Mouse (Mus musculus): Measurements from ENCODE around the gene Panx1. TPM values are rescaled to one million over a fixed set of nuclear protein-coding genes. Genes with fewer than 3 reads are reported as not detected.

Panx1 gene
- polyA plus RNA-seq, 1 experiment from 2014 or later = 165 TPM

DNA sequence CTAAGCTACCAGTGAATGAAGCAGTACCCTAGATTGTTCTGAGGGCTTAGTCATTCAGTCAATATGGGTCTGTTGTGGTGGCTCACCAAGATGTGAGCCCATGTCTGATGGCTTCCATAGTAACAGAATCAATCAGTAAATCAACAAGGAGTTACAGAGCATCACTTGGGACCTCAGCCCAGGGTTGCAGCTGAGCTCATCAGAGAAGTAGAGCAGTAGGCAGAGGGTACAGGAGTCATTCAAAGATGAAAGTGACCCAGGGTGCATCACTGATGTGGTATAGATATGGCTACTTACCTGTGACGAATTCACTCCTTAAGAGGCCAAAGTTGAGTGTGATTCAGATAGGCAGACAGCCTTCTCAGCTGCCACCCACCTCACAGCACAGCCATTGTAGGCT, 49.8 kb downstream of the Panx1 start:
- H3K36me3 ChIP-seq (ENCODE audit: control insufficient read depth, insufficient read depth, low read length) = no peaks in the 10 kb centered on the region
- H3K4me3 ChIP-seq (ENCODE audit: low read depth, low read length) = no peak overlapping the region
- no peak overlapping the region for H3K27ac ChIP-seq (ENCODE audit: low read length)
- WGBS = 90% methylated on average over 1 of the region's 1 CpGs
- no peaks in the 10 kb centered on the region for H3K4me1 ChIP-seq (ENCODE audit: control insufficient read depth, insufficient read depth, low read length)
- no peaks in the 10 kb centered on the region for H3K27me3 ChIP-seq (ENCODE audit: control insufficient read depth, insufficient read depth, low read depth, low read length)
- H3K9me3 ChIP-seq (replicated peaks; ENCODE audit: control insufficient read depth, low read length, poor library complexity, severe bottlenecking) = no peaks in the 10 kb centered on the region
- no peak for ATAC-seq
- H3K9ac ChIP-seq (ENCODE audit: low read depth, low read length) = no peak overlapping the region
- no peak overlapping the region for H3K4me2 ChIP-seq (ENCODE audit: low read length)

DNA sequence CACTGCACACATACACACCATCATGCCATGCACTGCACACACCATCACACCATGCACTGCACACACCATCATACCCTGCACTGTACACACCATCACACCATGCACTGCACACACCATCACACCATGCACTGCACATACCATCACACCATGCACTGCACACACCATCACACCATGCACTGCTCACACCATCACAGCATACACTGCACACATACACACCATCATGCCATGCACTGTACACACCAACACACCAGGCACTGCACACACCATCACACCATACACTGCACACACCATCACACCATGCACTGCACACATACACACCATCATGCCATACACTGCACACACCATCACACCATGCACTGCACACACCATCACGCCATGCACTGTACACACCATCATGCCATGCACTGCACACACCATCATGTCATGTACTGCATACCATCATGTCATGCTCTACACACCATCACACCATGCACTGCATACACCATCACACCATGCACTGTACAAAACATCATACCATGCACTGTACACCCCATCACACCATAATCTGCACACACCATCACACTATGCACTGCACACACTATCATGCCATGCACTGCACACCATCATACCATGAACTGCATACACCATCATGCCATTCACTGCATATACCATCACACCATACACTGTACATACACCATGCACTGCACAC, 56.5 kb downstream of the Panx1 start:
- 93% methylated on average over 1 of the region's 1 CpGs for WGBS
- Histone ChIP-seq H3K27ac (ENCODE audit: low read length) (no peak overlapping the region), H3K9me3 (replicated peaks; ENCODE audit: control insufficient read depth, low read length, poor library complexity, severe bottlenecking) (no peaks in the 10 kb centered on the region), H3K9ac (ENCODE audit: low read depth, low read length) (no peak overlapping the region), H3K36me3 (ENCODE audit: control insufficient read depth, insufficient read depth, low read length) (no peaks in the 10 kb centered on the region), H3K4me2 (ENCODE audit: low read length) (no peak overlapping the region), H3K4me3 (ENCODE audit: low read depth, low read length) (no peak overlapping the region), H3K27me3 (ENCODE audit: control insufficient read depth, insufficient read depth, low read depth, low read length) (no peaks in the 10 kb centered on the region), H3K4me1 (ENCODE audit: control insufficient read depth, insufficient read depth, low read length) (no peaks in the 10 kb centered on the region)
- peak; percentile 36; the same call in 1 of the 2 replicates for ATAC-seq

DNA sequence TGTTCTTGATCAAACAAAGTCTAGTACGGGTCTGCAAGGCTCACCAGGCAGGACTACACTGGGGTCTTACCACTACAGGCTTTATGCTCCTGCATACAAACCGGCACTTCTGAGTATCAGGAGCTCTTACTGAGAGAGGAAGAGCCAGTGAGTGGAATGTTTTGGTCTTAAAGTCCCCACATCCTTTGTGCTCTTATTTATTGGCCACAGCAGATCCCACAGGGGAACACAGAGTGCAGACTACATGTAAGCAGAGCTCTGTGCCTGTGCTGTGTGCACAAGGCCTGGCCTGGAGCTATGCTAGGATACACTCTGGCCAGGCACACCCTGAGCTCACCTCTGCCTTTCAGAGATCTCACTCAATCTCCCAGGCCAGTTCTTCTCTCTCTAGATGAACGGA, 62.1 kb downstream of the Panx1 start:
- no peak overlapping the region for H3K4me3 ChIP-seq (ENCODE audit: low read depth, low read length)
- no peaks in the 10 kb centered on the region for H3K36me3 ChIP-seq (ENCODE audit: control insufficient read depth, insufficient read depth, low read length)
- no peaks in the 10 kb centered on the region for H3K27me3 ChIP-seq (ENCODE audit: control insufficient read depth, insufficient read depth, low read depth, low read length)
- H3K9ac ChIP-seq (ENCODE audit: low read depth, low read length) = no peak overlapping the region
- no peaks in the 10 kb centered on the region for H3K9me3 ChIP-seq (replicated peaks; ENCODE audit: control insufficient read depth, low read length, poor library complexity, severe bottlenecking)
- no peak for ATAC-seq
- H3K4me1 ChIP-seq (ENCODE audit: control insufficient read depth, insufficient read depth, low read length) = no peaks in the 10 kb centered on the region
- H3K27ac ChIP-seq (ENCODE audit: low read length) = no peak overlapping the region
- WGBS = 69% methylated on average over 3 of the region's 3 CpGs
- H3K4me2 ChIP-seq (ENCODE audit: low read length) = no peak overlapping the region

DNA sequence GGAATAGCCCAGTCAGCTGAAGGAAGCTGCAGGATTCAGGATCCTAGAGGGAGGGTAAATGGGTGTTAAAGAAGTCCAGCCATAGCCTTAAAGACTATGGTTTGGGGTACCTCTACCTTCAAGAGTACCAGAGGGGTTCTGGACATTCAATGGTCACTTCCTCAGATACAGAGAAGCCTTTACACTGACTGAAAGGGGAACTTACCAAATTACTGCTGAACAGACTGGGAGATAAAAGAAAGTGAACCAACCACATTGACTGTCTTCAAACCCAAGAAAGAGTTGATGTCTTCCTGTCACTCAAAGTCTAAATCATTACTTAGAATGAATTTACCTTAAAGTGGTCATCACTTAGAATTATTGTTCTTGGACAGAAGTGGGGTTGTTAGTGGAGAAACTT, 62.6 kb downstream of the Panx1 start:
- Histone ChIP-seq H3K9ac (ENCODE audit: low read depth, low read length) (no peak overlapping the region), H3K9me3 (replicated peaks; ENCODE audit: control insufficient read depth, low read length, poor library complexity, severe bottlenecking) (no peaks in the 10 kb centered on the region), H3K27ac (ENCODE audit: low read length) (no peak overlapping the region), H3K27me3 (ENCODE audit: control insufficient read depth, insufficient read depth, low read depth, low read length) (no peaks in the 10 kb centered on the region), H3K4me3 (ENCODE audit: low read depth, low read length) (no peak overlapping the region), H3K36me3 (ENCODE audit: control insufficient read depth, insufficient read depth, low read length) (no peaks in the 10 kb centered on the region), H3K4me2 (ENCODE audit: low read length) (no peak overlapping the region), H3K4me1 (ENCODE audit: control insufficient read depth, insufficient read depth, low read length) (no peaks in the 10 kb centered on the region)
- no peak for ATAC-seq

DNA sequence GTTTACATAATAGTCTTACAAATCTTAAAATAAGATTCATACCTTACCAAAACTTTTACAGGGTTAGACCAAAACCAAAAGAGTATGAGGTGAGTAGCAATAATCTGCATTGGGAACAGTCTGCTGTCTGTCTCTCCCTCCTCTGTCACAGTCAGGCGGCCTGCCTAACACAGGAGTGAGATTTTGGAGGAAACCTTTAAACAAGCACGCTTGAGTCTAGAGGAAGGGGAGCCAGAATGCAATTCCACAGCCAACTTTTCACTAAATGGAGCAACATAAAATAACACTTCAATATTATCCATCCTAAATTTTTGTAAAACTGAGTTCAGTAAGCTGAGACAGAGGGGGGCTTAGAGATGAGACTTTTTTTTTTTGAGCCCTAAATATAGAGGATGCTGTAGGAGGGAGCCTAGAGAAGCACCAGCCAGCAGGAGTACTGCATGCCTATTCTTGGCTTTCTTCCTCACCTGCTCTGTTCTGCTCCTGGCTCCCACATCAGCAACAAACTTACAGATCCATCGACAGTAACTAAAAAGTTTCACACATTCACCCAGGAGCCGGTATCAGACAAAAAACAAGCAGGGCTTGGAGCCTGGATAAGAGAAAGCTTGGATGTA, 63.6 kb downstream of the Panx1 start:
- no peak for ATAC-seq
- Histone ChIP-seq H3K27me3 (ENCODE audit: control insufficient read depth, insufficient read depth, low read depth, low read length) (no peaks in the 10 kb centered on the region), H3K36me3 (ENCODE audit: control insufficient read depth, insufficient read depth, low read length) (no peaks in the 10 kb centered on the region), H3K4me2 (ENCODE audit: low read length) (no peak overlapping the region), H3K27ac (ENCODE audit: low read length) (no peak overlapping the region), H3K4me1 (ENCODE audit: control insufficient read depth, insufficient read depth, low read length) (no peaks in the 10 kb centered on the region), H3K9me3 (replicated peaks; ENCODE audit: control insufficient read depth, low read length, poor library complexity, severe bottlenecking) (no peaks in the 10 kb centered on the region), H3K4me3 (ENCODE audit: low read depth, low read length) (no peak overlapping the region), H3K9ac (ENCODE audit: low read depth, low read length) (no peak overlapping the region)
- WGBS = 87% methylated on average over 4 of the region's 4 CpGs

DNA sequence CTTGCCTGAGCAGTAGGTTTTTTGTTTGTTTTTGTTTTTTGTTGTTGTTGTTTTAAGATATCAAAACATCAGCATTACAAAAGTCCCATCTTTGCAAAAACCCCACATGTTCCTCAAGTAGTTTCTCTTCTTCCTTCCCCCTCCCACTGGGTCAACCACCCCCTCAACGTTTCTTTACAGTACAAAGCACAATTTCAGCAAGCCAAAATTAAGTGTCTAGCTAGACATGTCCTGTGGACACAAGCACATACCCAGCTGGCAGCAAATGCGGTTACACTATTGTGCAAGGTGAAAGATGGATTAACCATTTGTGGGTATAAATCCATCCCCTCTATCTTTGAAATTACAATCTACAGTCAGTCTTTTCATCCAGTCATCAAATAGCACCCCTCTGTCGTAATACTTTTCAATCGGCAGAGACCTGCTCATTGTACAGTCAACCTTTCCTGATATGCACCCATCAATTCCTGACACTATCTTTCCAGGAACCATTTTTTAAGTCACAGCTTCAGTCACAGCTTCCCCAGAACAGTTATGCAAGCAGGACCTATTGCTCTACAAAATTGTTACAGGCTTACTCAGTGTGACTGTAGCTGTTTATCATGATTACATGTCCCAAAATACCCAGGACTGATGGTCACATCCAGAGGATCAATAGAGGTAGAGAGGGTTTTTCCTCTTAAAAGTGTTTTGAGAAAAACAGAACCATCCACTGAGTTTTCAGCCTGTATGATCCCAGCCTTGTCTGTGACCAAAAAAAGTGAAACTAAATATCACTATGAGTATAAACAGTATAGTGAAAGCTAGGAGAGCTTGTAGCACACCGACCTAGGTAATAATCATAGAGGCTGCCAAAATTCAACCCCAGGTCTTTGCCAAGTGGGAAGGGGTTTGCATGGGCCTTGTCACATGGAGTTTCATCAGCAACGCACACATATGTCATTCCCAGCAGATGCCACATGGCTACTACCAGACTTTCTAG, 70.7 kb downstream of the Panx1 start:
- Histone ChIP-seq H3K27me3 (ENCODE audit: control insufficient read depth, insufficient read depth, low read depth, low read length) (no peaks in the 10 kb centered on the region), H3K4me2 (ENCODE audit: low read length) (no peak overlapping the region), H3K36me3 (ENCODE audit: control insufficient read depth, insufficient read depth, low read length) (no peaks in the 10 kb centered on the region), H3K4me1 (ENCODE audit: control insufficient read depth, insufficient read depth, low read length) (no peaks in the 10 kb centered on the region), H3K27ac (ENCODE audit: low read length) (no peak overlapping the region), H3K4me3 (ENCODE audit: low read depth, low read length) (no peak overlapping the region), H3K9ac (ENCODE audit: low read depth, low read length) (no peak overlapping the region), H3K9me3 (replicated peaks; ENCODE audit: control insufficient read depth, low read length, poor library complexity, severe bottlenecking) (no peaks in the 10 kb centered on the region)
- WGBS = 78% methylated on average over 6 of the region's 6 CpGs
- no peak for ATAC-seq

DNA sequence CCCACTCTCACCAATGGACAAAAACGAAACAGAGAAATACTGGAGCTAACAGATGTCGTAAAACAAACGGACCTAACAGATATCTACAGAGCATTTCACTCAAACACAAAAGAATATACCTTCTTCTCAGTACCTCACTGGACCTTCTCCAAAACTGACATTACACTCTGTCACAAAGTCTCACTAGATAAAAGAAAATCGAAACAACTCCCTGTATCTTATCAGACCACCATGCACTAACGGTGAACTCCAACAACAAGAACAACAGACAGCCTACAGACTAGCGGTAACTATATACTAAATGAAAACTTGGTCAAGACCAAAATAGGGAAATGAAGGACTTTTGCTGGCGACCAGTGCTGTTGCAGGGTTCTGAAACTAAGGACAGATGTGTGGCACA, 71.5 kb downstream of the Panx1 start:
- Histone ChIP-seq H3K9me3 (replicated peaks; ENCODE audit: control insufficient read depth, low read length, poor library complexity, severe bottlenecking) (no peaks in the 10 kb centered on the region), H3K27ac (ENCODE audit: low read length) (no peak overlapping the region), H3K4me1 (ENCODE audit: control insufficient read depth, insufficient read depth, low read length) (no peaks in the 10 kb centered on the region), H3K9ac (ENCODE audit: low read depth, low read length) (no peak overlapping the region), H3K27me3 (ENCODE audit: control insufficient read depth, insufficient read depth, low read depth, low read length) (no peaks in the 10 kb centered on the region), H3K36me3 (ENCODE audit: control insufficient read depth, insufficient read depth, low read length) (no peaks in the 10 kb centered on the region), H3K4me2 (ENCODE audit: low read length) (no peak overlapping the region), H3K4me3 (ENCODE audit: low read depth, low read length) (no peak overlapping the region)
- ATAC-seq = no peak
- WGBS = 88% methylated on average over 7 of the region's 7 CpGs

DNA sequence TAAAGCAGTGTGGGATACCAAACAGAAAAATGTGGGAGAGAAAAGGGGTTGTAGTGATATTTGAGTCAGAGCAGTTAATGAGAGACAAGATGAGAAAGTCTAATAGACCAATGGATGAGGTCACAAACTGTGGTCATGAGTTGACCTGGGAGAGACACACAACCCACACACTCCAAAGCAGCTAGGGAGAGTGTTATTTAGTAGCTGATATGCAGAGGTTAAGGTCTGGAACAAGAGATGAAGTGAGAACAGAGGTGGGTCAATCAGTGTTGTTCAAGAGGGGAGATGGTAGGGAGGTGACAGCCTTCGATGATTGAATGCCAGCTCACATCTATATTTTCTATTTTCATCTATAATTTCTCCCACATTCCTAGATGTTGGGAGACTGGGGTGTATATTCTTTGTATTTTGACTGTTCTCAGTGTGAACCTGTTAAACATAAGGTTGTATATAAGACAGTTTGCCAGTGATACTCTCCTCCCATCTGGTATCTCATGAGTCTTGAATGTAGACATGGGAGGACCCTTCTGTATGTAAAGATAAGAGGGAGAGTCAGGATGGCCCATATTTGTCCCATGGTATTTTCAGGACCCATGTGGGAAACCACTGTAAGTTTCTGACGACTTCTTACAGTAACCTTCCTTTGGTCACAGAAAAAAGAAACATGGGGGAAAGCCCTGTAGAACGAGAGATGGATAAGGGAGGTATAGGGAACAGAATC, 74.3 kb downstream of the Panx1 start:
- H3K27me3 ChIP-seq (ENCODE audit: control insufficient read depth, insufficient read depth, low read depth, low read length) = no peaks in the 10 kb centered on the region
- WGBS = 84% methylated on average over 3 of the region's 3 CpGs
- H3K9ac ChIP-seq (ENCODE audit: low read depth, low read length) = no peak overlapping the region
- H3K4me1 ChIP-seq (ENCODE audit: control insufficient read depth, insufficient read depth, low read length) = no peaks in the 10 kb centered on the region
- H3K4me2 ChIP-seq (ENCODE audit: low read length) = no peak overlapping the region
- no peak for ATAC-seq
- H3K9me3 ChIP-seq (replicated peaks; ENCODE audit: control insufficient read depth, low read length, poor library complexity, severe bottlenecking) = no peaks in the 10 kb centered on the region
- H3K27ac ChIP-seq (ENCODE audit: low read length) = no peak overlapping the region
- H3K36me3 ChIP-seq (ENCODE audit: control insufficient read depth, insufficient read depth, low read length) = no peaks in the 10 kb centered on the region
- H3K4me3 ChIP-seq (ENCODE audit: low read depth, low read length) = no peak overlapping the region

All from midbrain, embryonic 16.5 days (tissue).